Mouse (Mus musculus): ENCODE data around the gene Btbd3. TPM values are rescaled to one million over a fixed set of nuclear protein-coding genes. Genes with fewer than 3 reads are reported as not detected.

The Btbd3 gene
- polyA plus RNA-seq (2014; fragmentation: Nextera tagmentation; extraction: Ambion mirVana) = 8.2 and 8.8 TPM in 2 replicates

DNA sequence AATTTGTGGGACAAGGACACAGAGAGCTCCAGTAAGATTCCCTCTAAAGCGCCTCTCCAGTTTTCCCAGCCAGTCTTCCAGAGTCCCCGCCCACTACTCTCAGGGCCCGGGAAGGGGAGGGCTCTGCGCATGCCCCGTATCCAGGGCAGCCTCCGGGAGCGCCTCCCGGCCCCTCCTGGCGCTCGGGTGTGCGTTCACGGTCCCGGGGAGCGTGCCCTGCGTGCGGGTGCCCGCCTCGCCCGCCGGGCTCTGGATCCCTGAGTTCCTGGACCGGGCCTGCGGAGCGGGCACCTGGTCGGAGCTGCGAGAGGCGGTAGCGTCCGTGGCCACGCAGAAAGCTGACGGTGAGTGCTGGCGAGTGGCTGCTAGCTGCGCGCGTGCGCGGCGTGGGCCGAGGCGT is at the start of gene Btbd3:
Gene Btbd3, plus strand, starts transcription at position 155 of the 400 bp plus-strand sequence.
- Histone ChIP-seq H3K4me2 (peak within 1 kb of the TSS; percentile 79), H3K27me3 (replicated peaks; ENCODE audit: control insufficient read depth, insufficient read depth, low read length) (no peaks in the 10 kb centered on the region), H3K9ac (ENCODE audit: low read depth, low read length) (peak within 1 kb of the TSS; percentile 76), H3K36me3 (ENCODE audit: control insufficient read depth, insufficient read depth, low read length) (no peaks in the 10 kb centered on the region), H3K4me3 (ENCODE audit: low read depth, low read length) (peak within 1 kb of the TSS; percentile 82), H3K27ac (ENCODE audit: low read depth, low read length) (peak within 1 kb of the TSS; percentile 56), H3K9me3 (ENCODE audit: control insufficient read depth, low read length) (no peaks in the 10 kb centered on the region), H3K4me1 (replicated peaks; ENCODE audit: control insufficient read depth, insufficient read depth, low read length) (peaks cover 3% of the 10 kb centered on the region)
- under 1% methylated on average over 39 of the region's 39 CpGs for WGBS
- peak; percentile 83 for DNase-seq (ENCODE audit: low spot score)
- ATAC-seq (replicated peaks; ENCODE audit: low FRiP score) = peak; percentile 91

DNA sequence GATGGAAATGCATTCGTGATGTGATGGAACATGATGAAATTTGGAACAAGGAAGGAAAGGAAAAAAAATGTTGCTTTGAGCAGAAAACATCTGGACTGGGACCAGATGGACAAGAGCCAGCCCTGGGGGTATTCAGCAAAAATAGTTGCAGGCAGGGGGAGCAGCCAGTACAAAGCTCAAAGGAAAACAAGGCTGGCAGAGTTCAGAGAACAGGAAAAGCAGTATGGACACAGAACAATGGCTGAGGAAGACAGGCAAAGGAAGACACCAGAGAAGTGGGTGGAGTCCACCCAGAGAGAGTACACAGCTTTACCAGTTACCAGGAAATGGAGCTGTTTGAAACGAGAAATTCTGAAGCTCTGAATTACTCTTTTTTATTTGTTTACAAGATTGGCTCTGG is 40.8 kb upstream of the Btbd3 start:
- H3K4me1 ChIP-seq (replicated peaks; ENCODE audit: control insufficient read depth, insufficient read depth, low read length) = no peaks in the 10 kb centered on the region
- no peaks in the 10 kb centered on the region for H3K9me3 ChIP-seq (ENCODE audit: control insufficient read depth, low read length)
- H3K4me3 ChIP-seq (ENCODE audit: low read depth, low read length) = no peak overlapping the region
- no peak overlapping the region for H3K4me2 ChIP-seq
- 31% methylated on average over 2 of the region's 2 CpGs for WGBS
- H3K36me3 ChIP-seq (ENCODE audit: control insufficient read depth, insufficient read depth, low read length) = no peaks in the 10 kb centered on the region
- no peaks in the 10 kb centered on the region for H3K27me3 ChIP-seq (replicated peaks; ENCODE audit: control insufficient read depth, insufficient read depth, low read length)
- ATAC-seq (replicated peaks; ENCODE audit: low FRiP score) (peak; percentile 47; the same call in 1 of the 2 replicates), DNase-seq (ENCODE audit: low spot score) (no peak)
- H3K27ac ChIP-seq (ENCODE audit: low read depth, low read length) = no peak overlapping the region
- H3K9ac ChIP-seq (ENCODE audit: low read depth, low read length) = no peak overlapping the region

DNA sequence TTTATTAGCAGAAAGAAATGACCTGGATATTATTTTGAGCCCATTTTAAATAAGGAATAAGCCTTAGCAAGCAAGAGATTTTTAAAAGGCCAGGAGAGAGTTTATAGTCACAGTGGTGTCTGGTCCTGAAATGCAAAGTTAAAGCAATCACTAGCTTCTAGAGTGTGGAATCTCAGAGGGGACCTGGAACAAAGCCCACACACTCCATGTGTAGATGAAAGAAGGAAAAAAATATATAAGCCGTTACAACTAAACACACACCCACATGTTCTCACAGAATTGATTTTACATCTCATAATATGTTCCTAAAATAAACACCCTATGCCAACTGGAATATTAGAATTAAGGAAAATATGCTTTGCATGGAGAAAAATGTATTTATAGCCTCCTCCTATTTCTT is 36.1 kb upstream of the Btbd3 start:
- 75% methylated on average over 1 of the region's 1 CpGs for WGBS
- ATAC-seq (replicated peaks; ENCODE audit: low FRiP score) = no peak

DNA sequence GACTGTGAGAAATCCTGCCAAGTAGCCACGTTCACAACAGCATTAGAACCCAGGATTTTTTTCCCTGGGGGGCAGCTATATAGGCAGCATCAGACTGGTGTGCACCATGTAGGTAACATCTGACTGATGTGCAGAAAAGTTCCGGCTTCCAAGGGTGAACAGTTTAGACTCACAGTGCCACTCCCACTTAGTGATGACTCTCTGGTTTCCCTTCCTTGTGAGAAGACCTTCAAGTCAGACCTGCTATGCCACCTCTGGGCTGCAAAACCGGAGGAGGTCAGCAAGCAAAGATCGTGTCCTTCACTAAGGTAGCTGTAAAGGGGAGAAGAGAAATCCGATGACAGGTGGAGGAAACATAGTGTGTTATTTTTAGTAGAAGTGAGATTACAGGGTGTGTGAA is 24.1 kb upstream of the Btbd3 start:
- no peak overlapping the region for H3K4me3 ChIP-seq (ENCODE audit: low read depth, low read length)
- H3K4me1 ChIP-seq (replicated peaks; ENCODE audit: control insufficient read depth, insufficient read depth, low read length) = no peaks in the 10 kb centered on the region
- no peak overlapping the region for H3K27ac ChIP-seq (ENCODE audit: low read depth, low read length)
- H3K27me3 ChIP-seq (replicated peaks; ENCODE audit: control insufficient read depth, insufficient read depth, low read length) = no peaks in the 10 kb centered on the region
- no peaks in the 10 kb centered on the region for H3K36me3 ChIP-seq (ENCODE audit: control insufficient read depth, insufficient read depth, low read length)
- ATAC-seq (replicated peaks; ENCODE audit: low FRiP score) (no peak), DNase-seq (ENCODE audit: low spot score) (no peak)
- WGBS = 71% methylated on average over 5 of the region's 5 CpGs
- no peaks in the 10 kb centered on the region for H3K9me3 ChIP-seq (ENCODE audit: control insufficient read depth, low read length)
- no peak overlapping the region for H3K4me2 ChIP-seq
- H3K9ac ChIP-seq (ENCODE audit: low read depth, low read length) = no peak overlapping the region

More for the DNA sequence above, 36.1 kb upstream of the Btbd3 start:
- no peak overlapping the region for H3K9ac ChIP-seq (ENCODE audit: low read depth, low read length)
- H3K4me3 ChIP-seq (ENCODE audit: low read depth, low read length) = no peak overlapping the region
- no peak for DNase-seq (ENCODE audit: low spot score)
- no peak overlapping the region for H3K27ac ChIP-seq (ENCODE audit: low read depth, low read length)
- H3K9me3 ChIP-seq (ENCODE audit: control insufficient read depth, low read length) = no peaks in the 10 kb centered on the region
- no peak overlapping the region for H3K4me2 ChIP-seq
- H3K4me1 ChIP-seq (replicated peaks; ENCODE audit: control insufficient read depth, insufficient read depth, low read length) = no peaks in the 10 kb centered on the region
- no peaks in the 10 kb centered on the region for H3K27me3 ChIP-seq (replicated peaks; ENCODE audit: control insufficient read depth, insufficient read depth, low read length)
- H3K36me3 ChIP-seq (ENCODE audit: control insufficient read depth, insufficient read depth, low read length) = no peaks in the 10 kb centered on the region

DNA sequence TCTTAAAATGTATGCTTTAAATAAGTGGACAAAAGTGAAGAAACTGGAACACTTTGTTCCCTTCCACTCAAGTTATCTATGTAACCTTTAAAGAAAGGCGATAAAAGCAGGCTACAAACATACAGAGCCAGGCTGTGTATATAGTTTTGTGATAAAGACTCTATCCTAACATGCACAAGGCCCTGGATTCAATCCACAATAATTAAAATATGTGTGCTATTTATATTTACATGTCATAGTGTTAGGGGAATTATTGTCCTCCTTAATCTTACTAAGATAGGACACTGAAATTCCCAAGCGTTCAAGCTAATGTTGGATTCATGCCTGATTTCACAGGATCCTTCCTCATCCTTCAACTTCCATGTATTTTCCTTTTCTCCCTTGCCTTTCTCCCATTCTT is 20.2 kb upstream of the Btbd3 start:
- 69% methylated on average over 2 of the region's 2 CpGs for WGBS
- H3K9me3 ChIP-seq (ENCODE audit: control insufficient read depth, low read length) = no peaks in the 10 kb centered on the region
- H3K4me2 ChIP-seq = no peak overlapping the region
- DNase-seq (ENCODE audit: low spot score) (no peak), ATAC-seq (replicated peaks; ENCODE audit: low FRiP score) (no peak)
- H3K4me3 ChIP-seq (ENCODE audit: low read depth, low read length) = no peak overlapping the region
- H3K9ac ChIP-seq (ENCODE audit: low read depth, low read length) = no peak overlapping the region
- H3K36me3 ChIP-seq (ENCODE audit: control insufficient read depth, insufficient read depth, low read length) = no peaks in the 10 kb centered on the region
- H3K4me1 ChIP-seq (replicated peaks; ENCODE audit: control insufficient read depth, insufficient read depth, low read length) = no peaks in the 10 kb centered on the region
- no peak overlapping the region for H3K27ac ChIP-seq (ENCODE audit: low read depth, low read length)
- no peaks in the 10 kb centered on the region for H3K27me3 ChIP-seq (replicated peaks; ENCODE audit: control insufficient read depth, insufficient read depth, low read length)

DNA sequence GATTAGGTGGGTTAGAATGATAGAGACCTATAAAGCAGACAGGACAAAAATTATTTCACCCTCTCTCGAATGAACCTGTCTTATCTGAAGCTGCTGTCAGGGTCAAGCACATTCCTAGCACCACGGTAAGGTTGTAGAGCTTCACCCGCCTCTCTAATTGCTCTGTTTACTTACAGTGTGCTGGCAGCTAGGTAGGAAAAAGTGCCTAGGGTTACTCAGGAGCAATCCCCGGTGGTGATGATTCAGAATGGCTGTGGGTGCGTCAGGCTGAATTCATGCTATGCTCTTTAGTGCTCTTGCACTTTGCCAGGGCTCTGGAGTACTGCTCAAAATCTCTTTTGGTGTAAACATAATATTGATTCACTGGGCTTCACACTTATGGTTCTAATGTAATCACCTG is 13.9 kb upstream of the Btbd3 start:
- WGBS = 46% methylated on average over 5 of the region's 5 CpGs
- DNase-seq (ENCODE audit: low spot score) (no peak), ATAC-seq (replicated peaks; ENCODE audit: low FRiP score) (no peak)
- no peaks in the 10 kb centered on the region for H3K9me3 ChIP-seq (ENCODE audit: control insufficient read depth, low read length)
- H3K4me2 ChIP-seq = no peak overlapping the region
- no peaks in the 10 kb centered on the region for H3K4me1 ChIP-seq (replicated peaks; ENCODE audit: control insufficient read depth, insufficient read depth, low read length)
- no peak overlapping the region for H3K27ac ChIP-seq (ENCODE audit: low read depth, low read length)
- no peak overlapping the region for H3K9ac ChIP-seq (ENCODE audit: low read depth, low read length)
- no peaks in the 10 kb centered on the region for H3K27me3 ChIP-seq (replicated peaks; ENCODE audit: control insufficient read depth, insufficient read depth, low read length)
- no peak overlapping the region for H3K4me3 ChIP-seq (ENCODE audit: low read depth, low read length)
- H3K36me3 ChIP-seq (ENCODE audit: control insufficient read depth, insufficient read depth, low read length) = no peaks in the 10 kb centered on the region

DNA sequence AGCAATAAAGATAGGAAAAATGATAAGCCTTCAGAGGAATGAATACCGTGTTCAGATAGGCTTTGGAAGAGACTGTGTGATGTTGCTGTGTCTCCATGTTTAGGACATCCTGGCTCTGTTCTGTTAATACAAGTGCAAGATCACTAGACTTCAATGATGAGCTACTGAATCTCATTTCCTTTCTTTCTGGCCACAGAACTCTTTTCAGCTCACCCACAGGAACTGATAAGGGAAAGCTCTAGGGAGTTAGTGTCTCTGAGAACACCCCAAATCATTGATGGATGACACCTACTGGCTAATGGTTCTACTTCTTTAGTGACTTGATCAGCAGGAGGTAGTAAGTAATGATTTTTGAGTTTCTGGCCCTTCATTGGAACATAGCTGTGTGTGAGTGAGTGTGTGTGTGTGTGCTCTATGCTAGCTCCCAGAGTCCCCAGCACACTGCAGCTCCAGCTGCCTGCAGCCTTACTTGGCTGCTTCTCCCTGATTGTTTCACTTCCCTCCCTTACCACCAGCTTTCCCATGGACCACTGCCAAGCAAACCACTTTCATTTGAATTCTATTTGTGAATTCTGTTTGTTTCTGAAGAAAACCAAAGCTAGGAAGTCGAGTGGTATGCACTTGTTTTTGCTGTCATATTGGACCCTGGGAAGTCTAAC is 10.6 kb upstream of the Btbd3 start:
- H3K27me3 ChIP-seq (replicated peaks; ENCODE audit: control insufficient read depth, insufficient read depth, low read length) = no peaks in the 10 kb centered on the region
- WGBS = 54% methylated on average over 2 of the region's 2 CpGs
- no peak overlapping the region for H3K9ac ChIP-seq (ENCODE audit: low read depth, low read length)
- no peak overlapping the region for H3K27ac ChIP-seq (ENCODE audit: low read depth, low read length)
- no peak overlapping the region for H3K4me3 ChIP-seq (ENCODE audit: low read depth, low read length)
- no peaks in the 10 kb centered on the region for H3K36me3 ChIP-seq (ENCODE audit: control insufficient read depth, insufficient read depth, low read length)
- ATAC-seq (replicated peaks; ENCODE audit: low FRiP score) = no peak
- no peaks in the 10 kb centered on the region for H3K9me3 ChIP-seq (ENCODE audit: control insufficient read depth, low read length)
- no peak for DNase-seq (ENCODE audit: low spot score)
- H3K4me1 ChIP-seq (replicated peaks; ENCODE audit: control insufficient read depth, insufficient read depth, low read length) = no peaks in the 10 kb centered on the region
- no peak overlapping the region for H3K4me2 ChIP-seq

DNA sequence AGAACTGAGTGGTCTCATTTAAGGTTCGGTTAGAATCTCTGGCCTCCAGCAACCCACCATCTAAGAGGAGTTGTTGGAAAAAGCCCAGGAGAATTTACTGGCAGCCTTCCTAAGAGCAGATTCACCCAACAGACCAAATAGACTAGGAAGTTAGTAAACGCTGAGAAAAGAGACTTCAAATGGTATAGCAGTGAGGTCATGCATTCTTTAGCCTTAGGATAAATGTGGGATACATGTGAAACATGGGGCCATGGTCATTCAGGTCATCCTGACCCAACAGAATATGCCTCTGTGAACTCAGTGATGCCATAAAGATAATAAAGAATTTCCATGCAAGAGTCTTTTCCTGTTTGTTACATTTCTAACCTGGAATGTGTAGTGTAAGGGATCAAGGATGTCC is 8.4 kb upstream of the Btbd3 start:
- ATAC-seq (replicated peaks; ENCODE audit: low FRiP score) (no peak), DNase-seq (ENCODE audit: low spot score) (no peak)
- H3K4me3 ChIP-seq (ENCODE audit: low read depth, low read length) = no peak overlapping the region
- WGBS = 49% methylated on average over 2 of the region's 2 CpGs
- H3K27ac ChIP-seq (ENCODE audit: low read depth, low read length) = no peak overlapping the region
- H3K9me3 ChIP-seq (ENCODE audit: control insufficient read depth, low read length) = no peaks in the 10 kb centered on the region
- H3K9ac ChIP-seq (ENCODE audit: low read depth, low read length) = no peak overlapping the region
- no peaks in the 10 kb centered on the region for H3K36me3 ChIP-seq (ENCODE audit: control insufficient read depth, insufficient read depth, low read length)
- H3K4me2 ChIP-seq = no peak overlapping the region
- H3K27me3 ChIP-seq (replicated peaks; ENCODE audit: control insufficient read depth, insufficient read depth, low read length) = no peaks in the 10 kb centered on the region
- H3K4me1 ChIP-seq (replicated peaks; ENCODE audit: control insufficient read depth, insufficient read depth, low read length) = no peaks in the 10 kb centered on the region

DNA sequence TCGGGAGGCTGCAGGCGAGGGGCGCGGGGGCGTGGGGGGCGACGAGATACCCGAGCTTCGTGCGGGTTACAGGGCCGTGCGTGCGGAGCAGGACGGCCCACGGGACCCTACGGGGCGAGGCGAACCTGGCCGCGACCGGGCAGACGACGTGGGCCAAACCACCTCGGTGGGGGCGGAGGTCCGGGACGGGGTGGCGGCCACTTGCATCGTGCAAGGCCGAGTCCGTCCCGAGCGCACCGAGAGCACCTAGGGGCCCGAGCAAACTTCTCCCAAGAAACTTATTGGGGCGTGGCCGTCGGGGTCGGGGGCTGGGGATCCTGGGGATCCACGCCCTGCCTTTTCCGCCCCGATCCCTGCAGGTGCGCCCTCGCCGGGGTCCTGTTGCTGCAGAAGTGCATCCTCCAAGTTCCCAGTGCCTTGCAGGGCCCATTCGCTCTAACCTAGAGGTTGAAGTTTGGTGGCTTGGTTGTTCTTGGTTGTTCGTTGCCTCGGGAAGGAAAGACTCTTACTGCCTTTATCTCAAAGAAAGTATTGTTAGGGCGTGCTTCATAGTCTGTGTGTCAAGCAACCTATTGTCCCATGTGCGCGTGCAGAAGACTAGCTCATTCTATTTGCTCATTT is 596 bp downstream of the Btbd3 start:
- Histone ChIP-seq H3K4me1 (replicated peaks; ENCODE audit: control insufficient read depth, insufficient read depth, low read length) (peaks cover 3% of the 10 kb centered on the region), H3K4me2 (peak overlapping the region; percentile 79), H3K9ac (ENCODE audit: low read depth, low read length) (peak overlapping the region; percentile 76), H3K4me3 (ENCODE audit: low read depth, low read length) (peak overlapping the region; percentile 82), H3K9me3 (ENCODE audit: control insufficient read depth, low read length) (no peaks in the 10 kb centered on the region), H3K36me3 (ENCODE audit: control insufficient read depth, insufficient read depth, low read length) (no peaks in the 10 kb centered on the region), H3K27me3 (replicated peaks; ENCODE audit: control insufficient read depth, insufficient read depth, low read length) (no peaks in the 10 kb centered on the region), H3K27ac (ENCODE audit: low read depth, low read length) (peak overlapping the region; percentile 56)
- DNase-seq (ENCODE audit: low spot score) (peak; percentile 62), ATAC-seq (replicated peaks; ENCODE audit: low FRiP score) (peak; percentile 63)
- WGBS = under 1% methylated on average over 46 of the region's 51 CpGs

Measured in liver, embryonic 11.5 days (tissue).